Mouse (Mus musculus): Measurements from ENCODE around the gene Olfr155.

DNA sequence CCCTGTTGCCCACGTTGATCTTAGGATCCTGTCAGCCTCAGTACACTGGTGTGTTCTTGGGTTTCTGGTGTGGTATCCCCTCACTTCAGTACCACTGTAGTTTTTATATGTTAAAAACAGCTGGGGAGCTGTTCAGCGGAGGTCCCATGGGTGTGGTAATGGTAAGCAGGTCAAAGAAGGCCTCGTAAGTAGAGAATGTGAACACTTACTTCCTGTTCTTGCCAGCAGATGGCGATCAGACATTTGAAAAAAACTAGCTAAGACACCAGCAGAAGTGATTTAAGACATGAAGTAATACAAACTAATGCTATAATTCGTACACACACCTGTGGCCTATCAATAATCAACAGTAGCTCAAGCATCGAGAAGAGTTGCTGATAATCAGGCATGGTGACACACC lies 55.1 kb downstream of the Olfr155 start:
- peak; percentile 93 for TF ChIP-seq SMC3 (IDR thresholded peaks at IDR 0.05; ENCODE audit: low read depth, low read length)
- no peak for TF ChIP-seq GATA1 (IDR thresholded peaks at IDR 0.05; ENCODE audit: low read depth, low read length)
- peak; percentile 23 to 88 (median 58); a peak in 5 of 6 replicates for TF ChIP-seq CTCF (IDR thresholded peaks at IDR 0.05 in 2 of 3, conservative IDR thresholded peaks at IDR 0.05 in 1 of 3; ENCODE audit: control insufficient read depth in 1 of 3, insufficient read depth in 1 of 3, low read depth in 2 of 3, low read length in 3 of 3, poor library complexity in 1 of 3, severe bottlenecking in 1 of 3)
- no peak for TF ChIP-seq MYC (IDR thresholded peaks at IDR 0.05; ENCODE audit: low read depth, low read length)
- TF ChIP-seq RCOR1 (IDR thresholded peaks at IDR 0.05; ENCODE audit: low read depth, low read length): no peak
- TF ChIP-seq POLR2A (IDR thresholded peaks at IDR 0.05; ENCODE audit: control insufficient read depth in 1 of 2, insufficient read depth in 1 of 2, low read depth in 1 of 2, low read length in 2 of 2, poor library complexity in 1 of 2): no peak
- TF ChIP-seq GABPA (IDR thresholded peaks at IDR 0.05; ENCODE audit: low read depth, low read length): no peak
- no peak for TF ChIP-seq USF1 (IDR thresholded peaks at IDR 0.05; ENCODE audit: low read depth, low read length)
- TF ChIP-seq CHD2 (IDR thresholded peaks at IDR 0.05; ENCODE audit: low read length): no peak
- TF ChIP-seq TBP (IDR thresholded peaks at IDR 0.05; ENCODE audit: low read depth, low read length): no peak
- no peak for TF ChIP-seq E2F4 (IDR thresholded peaks at IDR 0.05; ENCODE audit: borderline replicate concordance, low read depth, low read length)
